Mouse (Mus musculus): Measurements from ENCODE around the gene Camsap3. TPM values are rescaled to one million over a fixed set of nuclear protein-coding genes. Genes with fewer than 3 reads are reported as not detected.

Camsap3 gene
- total RNA-seq, 2 experiments from 2014 or later = 58.1 to 68.1 TPM

GRCm38 (mm10) chr8:3655526-3655925 is 68.4 kb downstream of the Camsap3 start, which contains the start of gene Retn:
Retn (plus strand) TSS chr8:3655770.
- DNase-seq (ENCODE audit: low spot score in 2 of 2) = no peak

GRCm38 (mm10) chr8:3656725-3657381 is 69.8 kb downstream of the Camsap3 start:
- peak in 1 of 2 experiments; percentile 21 for DNase-seq (ENCODE audit: low spot score in 2 of 2)

Other genes with a start within 250 kb of the Camsap3 start
- gene A430078G23Rik, start 233.9 kb upstream of the Camsap3 start, total RNA-seq (2021) = under 1 TPM in 1 of 2 experiments, not detected in 1; 0.53 TPM
- gene Arhgef18, start 194.3 kb upstream of the Camsap3 start, total RNA-seq (2021) = 10 to 100 TPM; 36.5 to 44.6 TPM
- gene Pex11g, start 119.6 kb upstream of the Camsap3 start, total RNA-seq (2021) = 1 to 10 TPM in 1 of 2 experiments, under 1 TPM in 1; 0.87 to 1.7 TPM
- gene Tex45, start 116.4 kb upstream of the Camsap3 start, total RNA-seq (2021) = under 1 TPM; 0.20 to 0.32 TPM
- gene Zfp358, start 94.2 kb upstream of the Camsap3 start, total RNA-seq (2021) = 10 to 100 TPM; 27.7 to 29.0 TPM
- 10 to 100 TPM; 66.2 to 79.4 TPM for gene Mcoln1, start 86.8 kb upstream of the Camsap3 start, total RNA-seq (2021)
- gene Pnpla6, start 71.9 kb upstream of the Camsap3 start, total RNA-seq (2021) = 10 to 100 TPM; 67.7 to 76.2 TPM
- gene C330021F23Rik, start 19.3 kb upstream of the Camsap3 start, total RNA-seq (2021) = not detected
- 10 to 100 TPM; 33.9 to 34.1 TPM for gene Xab2, start 34.0 kb downstream of the Camsap3 start, total RNA-seq (2021)
- 100 to 1,000 TPM in 1 of 2 experiments, 10 to 100 TPM in 1; 83.3 to 101 TPM for gene Pet100, start 34.3 kb downstream of the Camsap3 start, total RNA-seq (2021)
- gene Pcp2, start 38.3 kb downstream of the Camsap3 start, total RNA-seq (2021) = not detected
- 10 to 100 TPM; 50.2 to 61.8 TPM for gene Stxbp2, start 43.7 kb downstream of the Camsap3 start, total RNA-seq (2021)
- gene Retn, start 68.5 kb downstream of the Camsap3 start, total RNA-seq (2021) = 1 to 10 TPM; 1.1 TPM
- under 1 TPM; 0.38 to 0.39 TPM for gene Mcemp1, start 78.5 kb downstream of the Camsap3 start, total RNA-seq (2021)
- gene Fcor, start 85.1 kb downstream of the Camsap3 start, total RNA-seq (2021) = 10 to 100 TPM; 23.0 to 24.6 TPM
- gene Trappc5, start 89.0 kb downstream of the Camsap3 start, total RNA-seq (2021) = 10 to 100 TPM; 31.5 to 34.4 TPM
- not detected for gene Fcer2a, start 106.9 kb downstream of the Camsap3 start, total RNA-seq (2021)
- gene Clec4g, start 133.4 kb downstream of the Camsap3 start, total RNA-seq (2021) = not detected
- not detected for gene Cd209a, start 161.7 kb downstream of the Camsap3 start, total RNA-seq (2021)